Mouse (Mus musculus) lung, embryonic 14.5 days (tissue): ENCODE results near the gene Zfp180. TPM values are rescaled to one million over a fixed set of nuclear protein-coding genes. Genes with fewer than 3 reads are reported as not detected.

Source experiments
- ATAC-seq: fragments of 200-750 bp; cut with Nextera tagmentation; 2 replicates; pipeline ENCODE4 v1.8.0; 2017; ENCODE audit warnings: mild to moderate bottlenecking, moderate TSS enrichment, moderate library complexity; ENCODE audit not compliant: insufficient read depth
- DNase-seq: peaks from one replicate; pipeline ENCODE4 v3.0.0-alpha.2; 2015
- H3K27ac ChIP-seq: fragments of 300-500 bp; sonication (generic); 2 replicates; pipeline ENCODE4 v1.5.1; 2014; ENCODE audit warnings: low read depth, mild to moderate bottlenecking, moderate library complexity
- H3K27me3 ChIP-seq: fragments of 300-500 bp; sonication (generic); 2 replicates; pipeline ENCODE4 v1.6.1; 2014; ENCODE audit warnings: low read length, control low read depth; ENCODE audit not compliant: insufficient read depth
- H3K36me3 ChIP-seq: fragments of 300-500 bp; sonication (generic); 2 replicates; pipeline ENCODE4 v1.6.1; 2014; ENCODE audit warnings: control low read depth; ENCODE audit not compliant: insufficient read depth
- H3K4me1 ChIP-seq: fragments of 300-500 bp; sonication (generic); 2 replicates; pipeline ENCODE4 v1.6.1; 2014; ENCODE audit warnings: antibody characterized with exemption, control low read depth; ENCODE audit not compliant: insufficient read depth
- H3K4me2 ChIP-seq: fragments of 300-500 bp; sonication (generic); 2 replicates; pipeline ENCODE4 v1.6.1; 2014; ENCODE audit warnings: mild to moderate bottlenecking
- H3K4me3 ChIP-seq: fragments of 300-500 bp; sonication (generic); 2 replicates; pipeline ENCODE4 v1.5.1; 2014; ENCODE audit warnings: low read depth, low read length
- H3K9ac ChIP-seq: fragments of 300-500 bp; sonication (generic); 2 replicates; pipeline ENCODE4 v1.6.1; 2014
- H3K9me3 ChIP-seq: fragments of 300-500 bp; sonication (generic); 2 replicates; pipeline ENCODE4 v1.6.1; 2016; ENCODE audit warnings: low read depth, low read length, control low read depth
- CTCF ChIP-seq: IDR thresholded peaks from 2 replicates; pipeline ENCODE4 v1.5.1; 2016; ENCODE audit warnings: antibody characterized with exemption, low read depth
- WGBS: fragments of 180-500 bp; shearing (Covaris S2); extraction: QIAGEN DNeasy Blood & Tissue Kit; methylation state at CpG from one replicate; pipeline ENCODE4 v1.1.7; 2014; 5-methylcytosine and 5-hydroxymethylcytosine counted together
- polyA plus RNA-seq: library from polyadenylated mRNA; unstranded; fragments of >200 nt; fragmentation: Nextera tagmentation; extraction: Ambion mirVana; gene quantifications from 2 replicates; pipeline ENCODE4 v1.2.1, GENCODE M21; 2014

Gene Zfp180
- polyA plus RNA-seq, 1 experiment from 2014 or later = 27.2 TPM

- 94% methylated on average over 9 of the region's 9 CpGs for WGBS
- no peak overlapping the region for H3K4me3 ChIP-seq
Measured at GRCm38 (mm10) chr7:24104403-24104802, 22.7 kb downstream of the Zfp180 start.

GRCm38 (mm10) chr7:24105144-24105703 is 23.5 kb downstream of the Zfp180 start:
- TF ChIP-seq CTCF = no peak
- Histone ChIP-seq H3K36me3 (peaks cover 89% of the 10 kb centered on the region), H3K27ac (no peak overlapping the region), H3K4me3 (no peak overlapping the region), H3K4me2 (no peak overlapping the region), H3K4me1 (no peaks in the 10 kb centered on the region), H3K9me3 (peaks cover 84% of the 10 kb centered on the region), H3K9ac (no peak overlapping the region), H3K27me3 (no peaks in the 10 kb centered on the region)
- ATAC-seq (no peak), DNase-seq (no peak)
- 95% methylated on average over 18 of the region's 18 CpGs for WGBS

More at GRCm38 (mm10) chr7:24104403-24104802, 22.7 kb downstream of the Zfp180 start:
- Histone ChIP-seq H3K4me2 (no peak overlapping the region), H3K27ac (no peak overlapping the region), H3K9me3 (peaks cover 83% of the 10 kb centered on the region), H3K27me3 (no peaks in the 10 kb centered on the region), H3K9ac (no peak overlapping the region), H3K36me3 (peaks cover 97% of the 10 kb centered on the region), H3K4me1 (no peaks in the 10 kb centered on the region)
- DNase-seq (no peak), ATAC-seq (no peak)
- TF ChIP-seq CTCF = no peak

DNA sequence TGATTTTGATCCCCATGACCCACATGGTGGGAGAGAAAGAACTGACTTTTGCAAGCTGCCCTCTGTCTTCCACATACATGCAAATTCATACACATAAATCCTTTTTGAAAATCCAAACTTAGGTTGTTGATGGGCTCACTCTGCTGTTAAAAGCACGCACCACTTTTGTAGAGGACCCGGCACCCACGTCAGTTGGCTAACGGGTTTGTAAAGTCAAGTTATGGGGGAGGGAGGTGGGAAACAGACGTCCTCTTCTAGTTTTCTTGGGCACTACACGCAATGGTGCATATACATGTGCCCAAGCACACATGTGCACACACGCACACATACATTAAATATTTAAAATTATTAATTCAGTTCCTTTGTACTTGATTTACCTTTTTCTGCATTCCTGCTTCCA is 29.1 kb downstream of the Zfp180 start:
- Histone ChIP-seq H3K4me1 (peaks cover 4% of the 10 kb centered on the region; the same call in 1 of the 2 replicates), H3K4me2 (no peak overlapping the region), H3K27me3 (no peaks in the 10 kb centered on the region), H3K36me3 (peaks cover 33% of the 10 kb centered on the region), H3K4me3 (no peak overlapping the region), H3K9me3 (peaks cover 40% of the 10 kb centered on the region), H3K27ac (no peak overlapping the region), H3K9ac (no peak overlapping the region)
- TF ChIP-seq CTCF = no peak
- DNase-seq (no peak), ATAC-seq (no peak)
- WGBS = 95% methylated on average over 7 of the region's 7 CpGs

- Histone ChIP-seq H3K9me3 (peaks cover 30% of the 10 kb centered on the region), H3K4me3 (peak overlapping the region; percentile 65), H3K4me2 (peak overlapping the region; percentile 83), H3K9ac (peak overlapping the region; percentile 51), H3K27ac (peak overlapping the region; percentile 76; the same call in 1 of the 2 replicates), H3K4me1 (peaks cover 4% of the 10 kb centered on the region; the same call in 1 of the 2 replicates), H3K27me3 (no peaks in the 10 kb centered on the region), H3K36me3 (peaks cover 24% of the 10 kb centered on the region)
- ATAC-seq = peak; percentile 71; the same call in 1 of the 2 replicates
- TF ChIP-seq CTCF = no peak
- DNase-seq = no peak
- WGBS = 3% methylated on average over 9 of the region's 9 CpGs
Measured at GRCm38 (mm10) chr7:24111772-24112155, 30.0 kb downstream of the Zfp180 start.

DNA sequence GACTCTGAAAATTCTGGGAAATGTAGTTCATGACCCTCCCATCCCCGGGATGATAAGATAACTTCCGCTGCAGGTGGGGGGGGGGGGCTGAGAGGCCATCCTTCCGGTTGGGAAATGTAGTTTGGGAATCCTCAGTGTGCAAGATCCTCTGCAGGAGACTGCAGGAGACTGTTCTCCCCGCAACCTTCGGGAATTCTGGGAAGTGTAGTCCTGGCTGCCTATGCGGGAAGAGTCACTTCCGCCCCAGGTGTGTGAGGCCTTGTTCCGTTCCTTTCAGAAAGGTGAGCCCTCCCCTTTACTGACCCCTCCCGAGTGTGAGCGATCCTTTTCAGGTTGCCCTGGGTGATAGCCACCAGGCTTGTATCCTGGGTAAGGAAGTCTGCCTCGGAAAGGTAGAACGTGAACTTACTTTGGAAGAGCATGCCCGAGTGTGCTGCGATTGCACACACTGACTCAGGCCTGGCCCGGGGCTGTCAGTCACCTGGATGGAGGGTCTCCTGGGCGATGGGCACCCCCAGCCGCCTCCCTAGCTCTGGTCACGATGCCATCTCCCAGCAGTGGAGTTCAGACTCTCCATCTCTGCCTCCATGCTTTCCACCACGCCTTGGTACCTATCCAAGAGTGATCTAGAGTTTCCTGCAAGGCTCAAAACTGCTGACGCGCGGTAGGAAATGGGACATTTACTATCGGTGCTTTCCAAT is 30.6 kb downstream of the Zfp180 start, which contains the start of gene Zfp112:
Gene Zfp112, plus strand, starts transcription at position 159 of the 701 bp plus-strand sequence.
- WGBS = 1% methylated on average over 23 of the region's 23 CpGs
- H3K9me3 ChIP-seq = peaks cover 25% of the 10 kb centered on the region
- no peaks in the 10 kb centered on the region for H3K27me3 ChIP-seq
- H3K4me3 ChIP-seq = peak within 1 kb of the TSS; percentile 65
- peak; percentile 97 for ATAC-seq
- TF ChIP-seq CTCF = no peak
- H3K27ac ChIP-seq = peak within 1 kb of the TSS; percentile 76
- peak within 1 kb of the TSS; percentile 83 for H3K4me2 ChIP-seq
- H3K4me1 ChIP-seq = peaks cover 4% of the 10 kb centered on the region; the same call in 1 of the 2 replicates
- peak within 1 kb of the TSS; percentile 68 for H3K9ac ChIP-seq
- H3K36me3 ChIP-seq = peaks cover 19% of the 10 kb centered on the region
- DNase-seq = peak; percentile 92

DNA sequence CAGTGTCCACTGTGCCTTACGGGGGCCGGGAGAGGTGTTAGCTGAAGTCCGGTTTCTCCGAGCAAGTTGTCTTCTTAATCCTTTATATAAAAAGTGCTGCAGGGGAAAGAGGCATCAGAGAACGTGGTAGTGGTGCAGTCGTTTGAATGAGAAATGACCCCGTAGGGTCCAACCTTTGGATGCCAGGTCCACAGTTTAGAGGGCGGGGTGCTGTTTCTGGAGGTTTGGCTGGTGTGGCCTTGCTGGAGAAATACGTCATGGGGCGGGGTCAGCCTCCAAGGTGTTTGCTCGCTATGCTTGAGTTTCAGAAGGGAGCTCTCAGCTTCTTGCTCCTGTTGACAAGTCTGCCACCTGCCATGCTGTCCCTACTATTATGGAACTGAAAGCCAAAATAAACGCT is 31.3 kb downstream of the Zfp180 start:
- Histone ChIP-seq H3K4me3 (peak overlapping the region; percentile 65), H3K9me3 (peaks cover 18% of the 10 kb centered on the region; the same call in 1 of the 2 replicates), H3K4me1 (peaks cover 4% of the 10 kb centered on the region; the same call in 1 of the 2 replicates), H3K36me3 (peaks cover 13% of the 10 kb centered on the region; the same call in 1 of the 2 replicates), H3K27me3 (no peaks in the 10 kb centered on the region), H3K9ac (peak overlapping the region; percentile 68), H3K27ac (peak overlapping the region; percentile 75), H3K4me2 (peak overlapping the region; percentile 83)
- ATAC-seq (peak; percentile 16; the same call in 1 of the 2 replicates), DNase-seq (peak; percentile 68)
- 10% methylated on average over 12 of the region's 12 CpGs for WGBS
- TF ChIP-seq CTCF = no peak

GRCm38 (mm10) chr7:24116655-24117054 is 34.9 kb downstream of the Zfp180 start:
- no peak for TF ChIP-seq CTCF
- Histone ChIP-seq H3K36me3 (no peaks in the 10 kb centered on the region), H3K27ac (no peak overlapping the region), H3K4me1 (peaks cover 4% of the 10 kb centered on the region; the same call in 1 of the 2 replicates), H3K9ac (no peak overlapping the region), H3K4me3 (no peak overlapping the region), H3K9me3 (no peaks in the 10 kb centered on the region), H3K4me2 (no peak overlapping the region), H3K27me3 (no peaks in the 10 kb centered on the region)
- WGBS = 64% methylated on average over 4 of the region's 4 CpGs
- DNase-seq = no peak
- no peak for ATAC-seq
